Mouse (Mus musculus) kidney, postnatal 4 days (tissue): ENCODE measurements around the gene Olfr888.

Source experiments
- DNase-seq, 2 experiments: peaks; one replicate each; pipeline ENCODE4 v3.0.0; 2021; ENCODE audit warnings: mixed read lengths in 2 of 2

The Olfr888 gene

GRCm38 (mm10) chr9:38107828-38108227 lies at the start of gene Olfr888:
TSS of gene Olfr888 (plus strand) at chr9:38108128.
- DNase-seq: no peak

DNA sequence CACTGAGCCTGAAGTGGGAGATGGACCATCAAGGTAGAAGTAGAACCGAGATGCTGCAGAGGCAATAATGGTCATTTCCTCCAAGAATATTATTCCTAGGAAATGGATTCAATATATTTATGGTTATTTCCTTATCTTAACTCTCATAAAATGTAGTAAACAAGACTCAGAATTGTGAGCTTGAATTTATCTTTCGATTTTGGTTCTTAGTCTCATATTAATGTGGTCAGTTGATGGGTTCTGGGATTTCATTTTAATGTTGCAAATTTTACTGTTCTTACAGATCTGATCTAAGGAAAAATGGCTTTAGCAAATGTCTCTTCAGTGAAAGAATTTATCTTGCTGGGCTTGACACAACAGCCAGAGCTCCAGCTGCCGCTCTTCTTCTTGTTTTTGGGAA lies 46.9 kb upstream of the Olfr888 start, which contains the start of gene Olfr885:
Gene Olfr885, plus strand, starts transcription at position 301 of the 400 bp plus-strand sequence.
- no peak for DNase-seq

- DNase-seq: no peak
These were observed 24.2 kb upstream of the Olfr888 start, which contains the start of gene Olfr887 for GRCm38 (mm10) chr9:38083772-38084171. TSS of gene Olfr887 (plus strand) at chr9:38084072.

- no peak for DNase-seq
These were observed 7.0 kb downstream of the Olfr888 start, which contains the start of gene Olfr889 for GRCm38 (mm10) chr9:38114898-38115297. TSS of gene Olfr889 (plus strand) at chr9:38115198.

DNA sequence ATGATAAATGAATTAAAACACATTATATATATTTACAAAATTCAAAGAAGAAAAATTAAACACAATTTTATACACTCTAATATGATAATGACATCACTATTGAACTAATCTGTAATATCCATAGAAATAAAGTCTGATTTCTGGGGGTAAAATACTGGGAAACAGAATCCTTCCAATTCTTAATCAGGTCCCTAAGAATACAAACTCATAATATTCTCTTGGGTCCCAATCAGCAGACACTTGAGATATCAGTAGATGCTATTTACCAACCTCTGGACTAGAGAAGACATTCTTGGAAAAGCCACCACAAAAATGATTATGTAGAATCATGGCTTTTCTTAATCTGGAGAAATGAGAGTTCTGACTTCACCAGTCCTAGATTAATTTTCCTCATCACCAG lies 34.3 kb downstream of the Olfr888 start, which contains the start of gene Olfr890:
Gene Olfr890, plus strand, starts transcription at position 301 of the 400 bp plus-strand sequence.
- DNase-seq: no peak
